ENCODE assay signal across 9 mouse cellular contexts in genomic region chr2:82052338-82053184, GRCm38 (mm10). TPM values are rescaled to one million over a fixed set of nuclear protein-coding genes. Genes with fewer than 3 reads are reported as not detected.
DNase-seq lines count a peak whose midpoint lies in the region; ATAC-seq and TF ChIP-seq lines count a peak whose summit lies in the region.
"Had no signal": no experiment of that assay in that cellular context is flagged by ENCODE, and none has a peak within 500 bp of the region (broad histone marks: within the 10 kb centered on the region; RNA-seq: fewer than 3 reads in every experiment).

No protein-coding gene starts in this region.

- H3K4me2 ChIP-seq in heart, embryonic 15.5 days, result peak overlapping the region; percentile 98
- peak overlapping the region; percentile 71 for H3K4me2 ChIP-seq in forebrain, postnatal 0 days (ENCODE audit: low read depth)
- H3K4me2 ChIP-seq in midbrain, embryonic 15.5 days, result peak overlapping the region; percentile 60

- peak overlapping the region; percentile 69 for H3K4me3 ChIP-seq in heart, embryonic 15.5 days
- H3K4me3 ChIP-seq in forebrain, postnatal 0 days (ENCODE audit: low read depth, low read length), result peak overlapping the region; percentile 80
- peak overlapping the region; percentile 87 for H3K4me3 ChIP-seq in midbrain, embryonic 15.5 days

- H3K27ac ChIP-seq in heart, embryonic 15.5 days, result no peak overlapping the region
- peak overlapping the region; percentile 92 for H3K27ac ChIP-seq in forebrain, postnatal 0 days (ENCODE audit: low read depth, low read length)
- H3K27ac ChIP-seq in midbrain, embryonic 15.5 days, result peak overlapping the region; percentile 95

- TF ChIP-seq CTCF in forebrain, postnatal 0 days (IDR thresholded peaks at IDR 0.05; ENCODE audit: low read depth), result no peak

- ATAC-seq in heart, embryonic 15.5 days (replicated peaks; ENCODE audit: insufficient number of reproducible peaks, insufficient read depth, low FRiP score, low read depth), result peak; percentile 35; the same call in 1 of the 2 replicates
- ATAC-seq in forebrain, postnatal 0 days, result peak; percentile 74
- peak; percentile 80 for ATAC-seq in midbrain, embryonic 15.5 days (replicated peaks)

- peaks cover 13% of the 10 kb centered on the region for H3K4me1 ChIP-seq in heart, embryonic 15.5 days (replicated peaks)
- H3K4me1 ChIP-seq in forebrain, postnatal 0 days (ENCODE audit: insufficient read depth), result peaks cover 9% of the 10 kb centered on the region; the same call in 1 of the 2 replicates
- H3K4me1 ChIP-seq in midbrain, embryonic 15.5 days, result peaks cover 17% of the 10 kb centered on the region

- no peak for DNase-seq in heart, adult 8-10 months (ENCODE audit: low spot score)
- peak; percentile 73 for DNase-seq in cerebellum, adult 8-10 months
- peak; percentile 85 for DNase-seq in forebrain, postnatal 0 days
- DNase-seq in left cerebral cortex, adult 18-20 months (ENCODE audit: low spot score in 2 of 2), result peak; percentile 45 to 69
- DNase-seq in yolk sac, embryonic 10.5 days (ENCODE audit: low spot score), result no peak
- no peak for DNase-seq in spleen, postnatal 4 days (ENCODE audit: low spot score in 2 of 2)

- H3K27me3 ChIP-seq in heart, embryonic 15.5 days, result peaks cover 22% of the 10 kb centered on the region
- no peaks in the 10 kb centered on the region for H3K27me3 ChIP-seq in forebrain, postnatal 0 days (ENCODE audit: insufficient read depth, low read length)
- no peaks in the 10 kb centered on the region for H3K27me3 ChIP-seq in midbrain, embryonic 15.5 days (replicated peaks)
- H3K27me3 ChIP-seq: CH12.LX had no signal

- peak overlapping the region; percentile 49; the same call in 1 of the 2 replicates for H3K9ac ChIP-seq in heart, embryonic 15.5 days
- peak overlapping the region; percentile 87 for H3K9ac ChIP-seq in forebrain, postnatal 0 days
- peak overlapping the region; percentile 93 for H3K9ac ChIP-seq in midbrain, embryonic 15.5 days

- WGBS in heart, embryonic 15.5 days, result 5% methylated on average over 34 of the region's 34 CpGs
- under 1% methylated on average over 34 of the region's 34 CpGs for WGBS in forebrain, postnatal 0 days
- 1% methylated on average over 34 of the region's 34 CpGs for WGBS in midbrain, embryonic 15.5 days

- no peaks in the 10 kb centered on the region for H3K36me3 ChIP-seq in heart, embryonic 15.5 days
- no peaks in the 10 kb centered on the region for H3K36me3 ChIP-seq in forebrain, postnatal 0 days (ENCODE audit: insufficient read depth)
- no peaks in the 10 kb centered on the region for H3K36me3 ChIP-seq in midbrain, embryonic 15.5 days (replicated peaks)

- H3K9me3 ChIP-seq in heart, embryonic 15.5 days (replicated peaks), result no peaks in the 10 kb centered on the region
- H3K9me3 ChIP-seq in forebrain, postnatal 0 days (ENCODE audit: low read length), result no peaks in the 10 kb centered on the region
- H3K9me3 ChIP-seq in midbrain, embryonic 15.5 days, result no peaks in the 10 kb centered on the region

RNA-seq across cellular contexts. Expression of gene Zfp804a, which starts 0.5 kb away (rescaled TPM):
- 0.15 and 0.44 TPM in 2 replicates for polyA plus RNA-seq in heart, embryonic 15.5 days (2015; fragmentation: Nextera tagmentation; extraction: Ambion mirVana)
- total RNA-seq in heart, adult 8-10 months (2022), result not detected
- 10.5 and 14.7 TPM in 2 replicates for total RNA-seq in forebrain, postnatal 0 days (2014; rRNA removed)
- 8.7 and 12.9 TPM in 2 replicates for polyA plus RNA-seq in forebrain, postnatal 0 days (2015; fragmentation: Nextera tagmentation; extraction: Ambion mirVana)
- 10 to 100 TPM; 13.6 to 13.9 TPM for total RNA-seq in left cerebral cortex, adult 18-20 months (2021)
- polyA plus RNA-seq in midbrain, embryonic 15.5 days (2015; fragmentation: Nextera tagmentation; extraction: Ambion mirVana), result 8.3 and 9.7 TPM in 2 replicates
- total RNA-seq: CH12.LX had no signal

Comparison
In these comparisons a context has a peak if more than half of its experiments do, and no peak if none do; other contexts are left out.
1. DNase-seq: peak in cerebellum, adult 8-10 months (single experiment), forebrain, postnatal 0 days (single experiment) and left cerebral cortex, adult 18-20 months (2 of 2); none in heart, adult 8-10 months (single experiment), yolk sac, embryonic 10.5 days (single experiment) and spleen, postnatal 4 days (0 of 2).
2. RNA of gene Zfp804a, which starts 0.5 kb away (total RNA-seq): 10.5 to 14.7 TPM in forebrain, postnatal 0 days and 13.6 to 13.9 TPM in left cerebral cortex, adult 18-20 months; not detected in heart, adult 8-10 months; every median in the first group is over 10 times any median in the second.
3. Peak in every context shown above with its lines, with median percentiles within 50 percentile points of each other: ATAC-seq, H3K4me2 ChIP-seq, H3K4me3 ChIP-seq and H3K9ac ChIP-seq.